Mouse (Mus musculus): Measurements from ENCODE around the gene Rmi1. TPM values are rescaled to one million over a fixed set of nuclear protein-coding genes. Genes with fewer than 3 reads are reported as not detected.
"Not testable (repeated sequence)": the region's sequence is repeated elsewhere in the genome, so short reads cannot be mapped to it uniquely, and the experiment has no call there.

Gene Rmi1
- polyA plus RNA-seq, 1 experiment from 2014 or later = 24.7 TPM

DNA sequence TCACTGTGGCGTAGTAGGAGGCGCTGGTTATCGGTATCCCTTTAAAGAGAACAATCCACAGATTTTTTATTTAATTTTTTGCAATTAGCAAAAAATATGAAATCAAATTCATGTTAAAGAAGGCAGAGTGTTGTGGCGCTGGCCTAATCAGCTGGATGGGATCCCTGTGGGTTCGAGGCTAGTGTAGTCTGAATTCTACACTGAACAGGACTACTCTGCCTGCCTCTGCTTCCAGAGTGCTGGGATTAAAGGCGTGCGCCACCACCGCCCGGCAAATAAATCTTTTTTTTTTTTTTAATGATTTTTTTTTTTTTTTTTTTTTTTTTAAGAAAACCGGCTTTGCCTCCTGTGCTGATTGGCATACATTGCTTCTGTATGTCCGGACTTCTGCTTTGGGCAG, 17.7 kb upstream of the Rmi1 start:
- H3K36me3 ChIP-seq = peaks cover 33% of the 10 kb centered on the region
- H3K27me3 ChIP-seq = no peaks in the 10 kb centered on the region
- no peak overlapping the region for H3K27ac ChIP-seq
- peak overlapping the region; percentile 79 for H3K4me3 ChIP-seq
- WGBS = 48% methylated on average over 11 of the region's 11 CpGs
- H3K4me1 ChIP-seq (replicated peaks) = peaks cover 13% of the 10 kb centered on the region
- peak overlapping the region; percentile 92 for H3K4me2 ChIP-seq
- H3K9ac ChIP-seq = peak overlapping the region; percentile 83
- 0 out of 2 replicates have a peak, but pooled peaks have one; percentile 29 for ATAC-seq (ENCODE audit: low FRiP score)
- peaks cover 15% of the 10 kb centered on the region for H3K9me3 ChIP-seq

GRCm38 (mm10) chr13:58384779-58385546, 17.1 kb upstream of the Rmi1 start, which contains the start of gene 2210016F16Rik:
Gene 2210016F16Rik (minus strand): TSS chr13:58385225.
- peak within 1 kb of the TSS; percentile 83 for H3K9ac ChIP-seq
- peak; percentile 83 for ATAC-seq (ENCODE audit: low FRiP score)
- peaks cover 13% of the 10 kb centered on the region for H3K9me3 ChIP-seq
- H3K27me3 ChIP-seq = no peaks in the 10 kb centered on the region
- WGBS = 3% methylated on average over 80 of the region's 80 CpGs
- peaks cover 31% of the 10 kb centered on the region for H3K36me3 ChIP-seq
- H3K4me3 ChIP-seq = peak within 1 kb of the TSS; percentile 79
- peak within 1 kb of the TSS; percentile 92 for H3K4me2 ChIP-seq
- peaks cover 13% of the 10 kb centered on the region for H3K4me1 ChIP-seq (replicated peaks)
- H3K27ac ChIP-seq = peak within 1 kb of the TSS; percentile 40; the same call in 1 of the 2 replicates

- Histone ChIP-seq H3K27me3 (no peaks in the 10 kb centered on the region), H3K4me1 (replicated peaks) (peaks cover 13% of the 10 kb centered on the region), H3K9me3 (peaks cover 10% of the 10 kb centered on the region), H3K4me3 (peak overlapping the region; percentile 79), H3K4me2 (peak overlapping the region; percentile 92), H3K9ac (peak overlapping the region; percentile 83), H3K36me3 (peaks cover 31% of the 10 kb centered on the region), H3K27ac (peak overlapping the region; percentile 40; the same call in 1 of the 2 replicates)
- WGBS = 85% methylated on average over 7 of the region's 7 CpGs
- ATAC-seq (ENCODE audit: low FRiP score) = no peak
Measured at GRCm38 (mm10) chr13:58385547-58385920, 16.5 kb upstream of the Rmi1 start.

- ATAC-seq (ENCODE audit: low FRiP score) = 0 out of 2 replicates have a peak, but pooled peaks have one; percentile 43
- WGBS = 19% methylated on average over 7 of the region's 7 CpGs
Measured at GRCm38 (mm10) chr13:58387948-58388347, 14.1 kb upstream of the Rmi1 start.

DNA sequence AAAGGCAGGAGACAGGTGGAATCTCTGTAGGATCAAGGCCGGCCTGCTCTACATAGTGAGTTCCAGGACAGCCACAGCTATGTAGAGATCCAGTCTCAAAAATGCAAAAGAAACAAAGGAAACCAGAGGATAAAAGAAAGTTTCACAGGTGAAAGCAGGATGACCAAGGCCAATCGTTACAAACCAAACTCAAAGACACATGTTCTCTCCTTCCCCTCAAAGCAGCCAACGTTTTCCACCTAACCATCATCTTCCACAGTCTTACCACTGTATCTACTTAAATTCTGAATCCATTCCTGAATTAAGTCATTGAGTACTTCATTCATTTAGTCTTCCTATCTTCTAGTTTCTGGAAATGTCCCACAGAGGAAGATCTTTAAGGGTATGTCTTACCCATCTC, 13.7 kb upstream of the Rmi1 start:
- Histone ChIP-seq H3K9me3 (no peaks in the 10 kb centered on the region), H3K9ac (no peak overlapping the region), H3K4me2 (no peak overlapping the region), H3K4me3 (no peak overlapping the region), H3K27ac (no peak overlapping the region; the same call in 1 of the 2 replicates), H3K36me3 (peaks cover 27% of the 10 kb centered on the region), H3K4me1 (replicated peaks) (peaks cover 13% of the 10 kb centered on the region), H3K27me3 (no peaks in the 10 kb centered on the region)
- 53% methylated on average over 3 of the region's 3 CpGs for WGBS
- no peak for ATAC-seq (ENCODE audit: low FRiP score)

More at GRCm38 (mm10) chr13:58387948-58388347, 14.1 kb upstream of the Rmi1 start:
- Histone ChIP-seq H3K27me3 (no peaks in the 10 kb centered on the region), H3K4me2 (no peak overlapping the region), H3K9me3 (no peaks in the 10 kb centered on the region), H3K4me3 (no peak overlapping the region), H3K4me1 (replicated peaks) (peaks cover 13% of the 10 kb centered on the region), H3K27ac (no peak overlapping the region; the same call in 1 of the 2 replicates), H3K36me3 (peaks cover 24% of the 10 kb centered on the region), H3K9ac (no peak overlapping the region)

DNA sequence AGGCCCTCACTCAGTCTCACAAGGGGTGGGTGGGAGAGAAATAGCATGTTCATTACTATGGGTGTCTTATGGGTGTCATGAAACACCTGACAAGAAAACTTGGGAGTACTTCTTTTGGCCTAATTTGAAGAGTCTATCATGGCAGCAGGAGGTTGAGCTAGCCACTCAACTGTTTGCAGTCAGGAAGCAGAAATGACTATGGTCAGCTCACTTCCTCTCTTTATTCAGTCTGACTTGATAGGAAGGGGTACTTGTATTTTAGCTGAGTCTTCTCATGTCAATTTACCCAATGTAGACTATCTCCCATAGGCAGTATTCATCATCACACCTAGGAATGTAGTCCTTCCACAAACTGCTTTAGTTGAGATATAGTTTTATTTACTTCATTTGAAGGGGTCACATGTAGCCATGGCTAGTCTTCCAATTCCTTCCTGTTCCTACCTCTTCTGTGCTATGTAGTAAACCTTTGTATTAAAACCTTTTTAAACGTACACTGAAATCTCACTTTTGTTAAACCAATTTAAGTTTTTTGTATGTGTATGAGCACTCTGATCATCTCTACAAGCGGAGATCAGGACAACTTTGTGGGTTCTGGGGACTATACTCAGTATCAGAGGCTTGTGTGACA, 12.6 kb upstream of the Rmi1 start:
- WGBS = 85% methylated on average over 2 of the region's 2 CpGs
- no peak overlapping the region for H3K4me3 ChIP-seq
- no peak for ATAC-seq (ENCODE audit: low FRiP score)
- no peak overlapping the region for H3K9ac ChIP-seq
- H3K4me2 ChIP-seq = no peak overlapping the region
- H3K27ac ChIP-seq = no peak overlapping the region
- peaks cover 7% of the 10 kb centered on the region; the same call in 1 of the 2 replicates for H3K4me1 ChIP-seq (replicated peaks)
- H3K36me3 ChIP-seq = peaks cover 37% of the 10 kb centered on the region
- no peaks in the 10 kb centered on the region for H3K9me3 ChIP-seq
- no peaks in the 10 kb centered on the region for H3K27me3 ChIP-seq

- not testable (repeated sequence) for H3K4me2 ChIP-seq; H3K27ac ChIP-seq; H3K4me3 ChIP-seq; H3K9ac ChIP-seq; H3K27me3 ChIP-seq; H3K4me1 ChIP-seq (replicated peaks); H3K9me3 ChIP-seq; ATAC-seq (ENCODE audit: low FRiP score)
- H3K36me3 ChIP-seq = peaks cover 70% of the 10 kb centered on the region
- 89% methylated on average over 11 of the region's 11 CpGs for WGBS
Measured at GRCm38 (mm10) chr13:58394392-58394791, 7.7 kb upstream of the Rmi1 start.

- H3K36me3 ChIP-seq = peaks cover 51% of the 10 kb centered on the region
Measured at GRCm38 (mm10) chr13:58397651-58398050, 4.4 kb upstream of the Rmi1 start.

DNA sequence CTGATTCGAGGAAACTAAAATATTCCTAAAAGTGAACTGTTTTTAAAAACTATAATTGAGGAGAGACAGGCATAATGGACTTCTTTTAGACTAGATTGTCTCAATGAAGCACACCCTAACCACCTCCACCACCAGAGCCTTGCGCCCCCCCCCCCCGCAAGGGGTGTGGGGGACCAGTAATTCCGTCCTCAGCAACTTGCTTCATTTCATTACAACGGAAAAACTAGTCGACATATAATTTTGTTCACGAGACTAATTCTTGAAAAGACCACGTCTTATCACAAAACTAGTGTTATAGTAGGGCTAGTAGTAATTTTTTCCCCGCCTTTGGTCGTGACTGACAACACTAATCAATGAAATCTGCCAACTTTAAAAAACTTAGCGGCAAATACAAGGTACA, 1.5 kb upstream of the Rmi1 start:
- no peaks in the 10 kb centered on the region for H3K27me3 ChIP-seq
- peak overlapping the region; percentile 89 for H3K4me2 ChIP-seq
- peaks cover 9% of the 10 kb centered on the region for H3K4me1 ChIP-seq (replicated peaks)
- peak overlapping the region; percentile 99 for H3K9ac ChIP-seq
- ATAC-seq (ENCODE audit: low FRiP score) = no peak
- H3K36me3 ChIP-seq = peaks cover 25% of the 10 kb centered on the region
- H3K27ac ChIP-seq = no peak overlapping the region
- peak overlapping the region; percentile 98 for H3K4me3 ChIP-seq
- no peaks in the 10 kb centered on the region for H3K9me3 ChIP-seq
- WGBS = under 1% methylated on average over 11 of the region's 11 CpGs

More at GRCm38 (mm10) chr13:58397651-58398050, 4.4 kb upstream of the Rmi1 start:
- Histone ChIP-seq H3K27me3 (no peaks in the 10 kb centered on the region), H3K4me1 (replicated peaks) (peaks cover 9% of the 10 kb centered on the region), H3K4me3 (no peak overlapping the region), H3K9me3 (no peaks in the 10 kb centered on the region), H3K9ac (no peak overlapping the region), H3K4me2 (no peak overlapping the region), H3K27ac (no peak overlapping the region)
- ATAC-seq (ENCODE audit: low FRiP score) = no peak
- WGBS = 80% methylated on average over 13 of the region's 13 CpGs

DNA sequence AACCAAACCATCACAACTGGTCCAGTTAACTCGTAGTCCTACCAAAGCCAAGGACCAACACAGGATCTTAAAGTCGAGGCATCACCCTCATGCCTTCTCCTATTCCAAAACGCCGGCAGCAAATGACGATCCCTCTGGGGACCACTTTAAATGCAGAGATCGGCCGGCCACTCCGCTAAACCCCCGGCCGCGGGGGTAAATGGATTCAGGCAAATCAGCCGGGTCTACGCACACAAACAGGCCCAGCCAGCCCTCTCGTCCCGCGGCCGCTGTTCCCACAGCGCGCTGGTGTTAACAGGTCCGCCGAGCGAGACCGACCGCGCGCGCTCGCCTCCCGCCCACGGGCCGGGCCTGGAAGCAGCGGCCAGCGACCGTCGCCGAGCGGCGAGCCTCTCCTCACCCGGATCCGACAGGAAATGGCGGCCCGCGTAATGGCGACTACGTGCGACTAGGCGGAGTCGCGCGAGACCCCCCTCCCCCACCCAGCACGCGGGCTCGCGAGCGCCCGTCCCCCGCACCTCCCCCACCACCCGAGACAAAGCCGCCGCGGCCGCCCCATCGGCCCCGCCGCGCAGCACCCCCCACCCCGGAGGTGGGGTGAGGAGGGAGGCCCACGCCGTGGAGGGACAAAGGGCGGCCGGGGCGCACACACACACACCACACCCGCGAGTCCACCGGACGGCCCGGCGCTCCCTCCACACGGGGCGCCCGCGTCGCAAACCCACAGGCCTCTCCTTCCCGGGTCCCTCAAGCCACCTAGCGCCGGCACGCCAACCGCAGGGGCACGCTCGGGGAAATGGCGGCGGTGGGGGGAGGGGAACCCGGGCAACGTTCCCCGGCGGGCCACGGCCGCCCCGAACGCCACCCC, 679 bp upstream of the Rmi1 start:
- H3K4me3 ChIP-seq = peak overlapping the region; percentile 98
- H3K36me3 ChIP-seq = peaks cover 17% of the 10 kb centered on the region
- no peaks in the 10 kb centered on the region for H3K9me3 ChIP-seq
- H3K27ac ChIP-seq = peak overlapping the region; percentile 100
- under 1% methylated on average over 83 of the region's 100 CpGs for WGBS
- ATAC-seq (ENCODE audit: low FRiP score) = peak; percentile 53
- H3K9ac ChIP-seq = peak overlapping the region; percentile 99
- peak overlapping the region; percentile 89 for H3K4me2 ChIP-seq
- H3K27me3 ChIP-seq = no peaks in the 10 kb centered on the region
- H3K4me1 ChIP-seq (replicated peaks) = peaks cover 9% of the 10 kb centered on the region

DNA sequence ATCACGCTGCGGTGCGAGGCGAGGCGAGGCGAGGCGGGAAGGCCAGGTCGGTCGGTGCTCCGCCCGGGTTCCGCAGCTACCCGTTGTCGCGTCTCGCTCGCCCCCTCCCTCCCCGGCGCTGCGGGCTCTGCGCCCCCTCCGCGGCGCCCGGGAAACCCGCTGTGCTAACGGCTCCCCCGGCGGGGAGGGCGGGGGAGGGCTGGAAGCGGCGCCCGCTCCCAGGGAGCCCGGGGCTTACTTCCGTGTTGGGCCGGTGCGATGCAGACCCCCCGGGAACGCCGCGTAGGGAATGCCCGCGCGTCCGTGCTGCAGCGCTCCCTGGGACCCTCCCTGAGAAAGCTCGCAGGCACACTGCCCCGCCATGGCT, 679 bp downstream of the Rmi1 start:
- Histone ChIP-seq H3K9me3 (no peaks in the 10 kb centered on the region), H3K27ac (peak overlapping the region; percentile 100), H3K27me3 (no peaks in the 10 kb centered on the region), H3K4me2 (peak overlapping the region; percentile 55), H3K4me3 (peak overlapping the region; percentile 98), H3K36me3 (peaks cover 11% of the 10 kb centered on the region), H3K4me1 (replicated peaks) (peaks cover 7% of the 10 kb centered on the region), H3K9ac (peak overlapping the region; percentile 99)
- WGBS = 2% methylated on average over 26 of the region's 48 CpGs
- peak; percentile 53; the same call in 1 of the 2 replicates for ATAC-seq (ENCODE audit: low FRiP score)

DNA sequence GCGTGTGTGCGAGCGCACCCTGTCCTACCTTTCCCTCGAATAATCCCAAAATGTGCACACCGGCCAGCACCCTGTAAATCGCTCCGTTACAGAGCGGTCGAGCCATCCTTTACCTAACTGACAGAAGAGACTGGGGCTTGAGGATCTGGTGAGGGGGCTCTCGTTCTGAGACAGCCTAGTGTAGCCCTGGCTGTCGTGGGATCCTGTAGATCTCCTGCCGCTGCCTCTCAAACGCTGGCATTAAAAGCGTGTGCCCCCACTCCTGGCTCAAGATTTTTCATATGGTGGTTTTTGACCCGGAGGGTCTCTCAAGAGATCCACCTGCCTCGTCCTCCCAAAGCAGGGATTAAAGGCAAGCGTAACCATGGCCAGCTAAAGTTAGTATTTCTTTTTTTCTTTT, 1.2 kb downstream of the Rmi1 start, which contains the start of gene Hnrnpk:
Gene Hnrnpk, minus strand, starts transcription at position 101 of the 400 bp plus-strand sequence.
- H3K9ac ChIP-seq = peak within 1 kb of the TSS; percentile 99
- peak within 1 kb of the TSS; percentile 100 for H3K27ac ChIP-seq
- H3K27me3 ChIP-seq; H3K36me3 ChIP-seq; H3K4me1 ChIP-seq (replicated peaks); ATAC-seq (ENCODE audit: low FRiP score); H3K9me3 ChIP-seq: not testable (repeated sequence)
- H3K4me2 ChIP-seq = peak within 1 kb of the TSS; percentile 55
- 7% methylated on average over 17 of the region's 17 CpGs for WGBS
- H3K4me3 ChIP-seq = peak within 1 kb of the TSS; percentile 98
